Mouse (Mus musculus) kidney, adult 2 months (tissue): ENCODE measurements at regions not wholly inside any gene's neighbourhood (a gene's known extent, or its start where the extent isn't known, plus 50 kb on each side); places are given as distances from the start of the nearest gene placed in this dataset.

Experiments
- CTCF ChIP-seq: fragments of 200-500 bp; conservative IDR thresholded peaks from 2 replicates; pipeline ENCODE4 v1.5.1; 2011; ENCODE audit warnings: low read depth, mild to moderate bottlenecking, control low read depth, low read length, moderate library complexity, mixed read lengths; ENCODE audit not compliant: insufficient read depth, insufficient read length
- POLR2A ChIP-seq: fragments of 200-500 bp; IDR thresholded peaks from one replicate; pipeline ENCODE4 v1.6.1; 2011; ENCODE audit warnings: low read depth, low read length, control low read depth

DNA sequence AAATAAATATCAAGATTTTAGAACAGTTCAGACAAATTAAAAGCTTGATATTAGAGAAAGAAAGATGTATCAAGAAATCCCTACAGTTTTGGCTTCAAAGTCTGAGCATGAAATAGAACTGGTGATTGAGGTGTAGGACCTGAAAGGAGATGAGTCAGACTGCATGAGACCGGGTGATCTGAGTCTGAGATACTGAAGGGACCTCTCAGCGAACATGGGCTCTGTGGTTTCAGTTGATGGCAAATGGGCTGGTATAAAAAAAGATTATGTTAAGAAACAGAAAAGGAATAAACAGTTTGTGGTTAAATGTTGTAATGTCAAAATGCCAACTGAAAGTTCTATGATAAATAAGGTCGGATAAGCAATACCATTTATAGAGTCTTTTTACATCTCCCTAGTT, 103.7 kb downstream of the Mettl11b start:
- TF ChIP-seq CTCF: no peak
- TF ChIP-seq POLR2A: no peak
